Mouse (Mus musculus): Measurements from ENCODE around the gene AC141477.1. TPM values are rescaled to one million over a fixed set of nuclear protein-coding genes. Genes with fewer than 3 reads are reported as not detected.

The AC141477.1 gene
- total and polyA plus RNA-seq, 2 experiments from 2014 or later, result not detected

- no peak overlapping the region for H3K27ac ChIP-seq (ENCODE audit: low read depth, low read length)
- 94% methylated on average over 5 of the region's 5 CpGs for WGBS
- peaks cover 51% of the 10 kb centered on the region for H3K36me3 ChIP-seq (ENCODE audit: insufficient read depth, low read length)
- no peak for TF ChIP-seq CTCF (IDR thresholded peaks at IDR 0.05)
- ATAC-seq (ENCODE audit: low FRiP score), result no peak
- no peak overlapping the region for H3K4me3 ChIP-seq (ENCODE audit: low read depth, low read length)
- H3K4me1 ChIP-seq (ENCODE audit: insufficient read depth, low read length), result no peaks in the 10 kb centered on the region
- no peaks in the 10 kb centered on the region for H3K9me3 ChIP-seq (ENCODE audit: low read length)
- DNase-seq (ENCODE audit: low spot score), result no peak
- H3K9ac ChIP-seq (replicated peaks; ENCODE audit: low read length, poor library complexity, severe bottlenecking), result no peak overlapping the region
- no peak overlapping the region for H3K4me2 ChIP-seq (ENCODE audit: low read depth, low read length, poor library complexity, severe bottlenecking)
- no peaks in the 10 kb centered on the region for H3K27me3 ChIP-seq (ENCODE audit: insufficient read depth, low read length)
Measured at GRCm38 (mm10) chr10:76473759-76474158, 33.5 kb upstream of the AC141477.1 start.

GRCm38 (mm10) chr10:76468203-76469162, 28.2 kb upstream of the AC141477.1 start, which contains the start of the genes Mcm3ap and Ybey:
Gene Mcm3ap, plus strand, starts transcription at chr10:76468927.
Gene Ybey, minus strand, starts transcription at chr10:76469114.
- 2% methylated on average over 55 of the region's 55 CpGs for WGBS
- peaks cover 26% of the 10 kb centered on the region for H3K36me3 ChIP-seq (ENCODE audit: insufficient read depth, low read length)
- ATAC-seq (ENCODE audit: low FRiP score), result peak; percentile 96
- no peaks in the 10 kb centered on the region for H3K9me3 ChIP-seq (ENCODE audit: low read length)
- peak within 1 kb of the TSS; percentile 81 for H3K27ac ChIP-seq (ENCODE audit: low read depth, low read length)
- DNase-seq (ENCODE audit: low spot score), result peak; percentile 94
- H3K4me1 ChIP-seq (ENCODE audit: insufficient read depth, low read length), result peaks cover 3% of the 10 kb centered on the region; the same call in 1 of the 2 replicates
- peak within 1 kb of the TSS; percentile 60 for H3K4me2 ChIP-seq (ENCODE audit: low read depth, low read length, poor library complexity, severe bottlenecking)
- TF ChIP-seq CTCF (IDR thresholded peaks at IDR 0.05), result peak; percentile 65
- H3K27me3 ChIP-seq (ENCODE audit: insufficient read depth, low read length), result no peaks in the 10 kb centered on the region
- peak within 1 kb of the TSS; percentile 81 for H3K9ac ChIP-seq (replicated peaks; ENCODE audit: low read length, poor library complexity, severe bottlenecking)
- H3K4me3 ChIP-seq (ENCODE audit: low read depth, low read length), result peak within 1 kb of the TSS; percentile 66

- TF ChIP-seq CTCF (IDR thresholded peaks at IDR 0.05), result no peak
- DNase-seq (ENCODE audit: low spot score) (no peak), ATAC-seq (ENCODE audit: low FRiP score) (no peak)
- WGBS, result 96% methylated on average over 6 of the region's 6 CpGs
- Histone ChIP-seq H3K4me2 (ENCODE audit: low read depth, low read length, poor library complexity, severe bottlenecking) (no peak overlapping the region), H3K4me1 (ENCODE audit: insufficient read depth, low read length) (peaks cover 2% of the 10 kb centered on the region; the same call in 1 of the 2 replicates), H3K36me3 (ENCODE audit: insufficient read depth, low read length) (peaks cover 7% of the 10 kb centered on the region), H3K9ac (replicated peaks; ENCODE audit: low read length, poor library complexity, severe bottlenecking) (no peak overlapping the region), H3K27ac (ENCODE audit: low read depth, low read length) (no peak overlapping the region), H3K4me3 (ENCODE audit: low read depth, low read length) (no peak overlapping the region), H3K27me3 (ENCODE audit: insufficient read depth, low read length) (no peaks in the 10 kb centered on the region), H3K9me3 (ENCODE audit: low read length) (no peaks in the 10 kb centered on the region)
Measured at GRCm38 (mm10) chr10:76462721-76463120, 22.5 kb upstream of the AC141477.1 start.

- WGBS, result 92% methylated on average over 7 of the region's 7 CpGs
- Histone ChIP-seq H3K9ac (replicated peaks; ENCODE audit: low read length, poor library complexity, severe bottlenecking) (no peak overlapping the region), H3K27me3 (ENCODE audit: insufficient read depth, low read length) (no peaks in the 10 kb centered on the region), H3K4me1 (ENCODE audit: insufficient read depth, low read length) (no peaks in the 10 kb centered on the region), H3K4me2 (ENCODE audit: low read depth, low read length, poor library complexity, severe bottlenecking) (no peak overlapping the region), H3K4me3 (ENCODE audit: low read depth, low read length) (no peak overlapping the region), H3K36me3 (ENCODE audit: insufficient read depth, low read length) (peaks cover 7% of the 10 kb centered on the region), H3K9me3 (ENCODE audit: low read length) (no peaks in the 10 kb centered on the region), H3K27ac (ENCODE audit: low read depth, low read length) (no peak overlapping the region)
- TF ChIP-seq CTCF (IDR thresholded peaks at IDR 0.05), result no peak
- ATAC-seq (ENCODE audit: low FRiP score) (no peak), DNase-seq (ENCODE audit: low spot score) (no peak)
Measured at GRCm38 (mm10) chr10:76462312-76462711, 22.1 kb upstream of the AC141477.1 start.

- Histone ChIP-seq H3K27me3 (ENCODE audit: insufficient read depth, low read length) (no peaks in the 10 kb centered on the region), H3K36me3 (ENCODE audit: insufficient read depth, low read length) (peaks cover 7% of the 10 kb centered on the region), H3K9me3 (ENCODE audit: low read length) (no peaks in the 10 kb centered on the region), H3K4me3 (ENCODE audit: low read depth, low read length) (no peak overlapping the region), H3K4me2 (ENCODE audit: low read depth, low read length, poor library complexity, severe bottlenecking) (no peak overlapping the region), H3K4me1 (ENCODE audit: insufficient read depth, low read length) (no peaks in the 10 kb centered on the region), H3K27ac (ENCODE audit: low read depth, low read length) (no peak overlapping the region), H3K9ac (replicated peaks; ENCODE audit: low read length, poor library complexity, severe bottlenecking) (no peak overlapping the region)
- DNase-seq (ENCODE audit: low spot score), result no peak
- WGBS, result 92% methylated on average over 1 of the region's 1 CpGs
- no peak for ATAC-seq (ENCODE audit: low FRiP score)
- TF ChIP-seq CTCF (IDR thresholded peaks at IDR 0.05), result no peak
Measured at GRCm38 (mm10) chr10:76461255-76461654, 21.0 kb upstream of the AC141477.1 start.

GRCm38 (mm10) chr10:76455289-76455688, 15.0 kb upstream of the AC141477.1 start:
- Histone ChIP-seq H3K27me3 (ENCODE audit: insufficient read depth, low read length) (no peaks in the 10 kb centered on the region), H3K36me3 (ENCODE audit: insufficient read depth, low read length) (no peaks in the 10 kb centered on the region), H3K9ac (replicated peaks; ENCODE audit: low read length, poor library complexity, severe bottlenecking) (no peak overlapping the region), H3K9me3 (ENCODE audit: low read length) (no peaks in the 10 kb centered on the region), H3K4me2 (ENCODE audit: low read depth, low read length, poor library complexity, severe bottlenecking) (no peak overlapping the region), H3K27ac (ENCODE audit: low read depth, low read length) (no peak overlapping the region), H3K4me3 (ENCODE audit: low read depth, low read length) (no peak overlapping the region), H3K4me1 (ENCODE audit: insufficient read depth, low read length) (no peaks in the 10 kb centered on the region)
- DNase-seq (ENCODE audit: low spot score) (peak; percentile 66), ATAC-seq (ENCODE audit: low FRiP score) (no peak)
- peak; percentile 82 for TF ChIP-seq CTCF (IDR thresholded peaks at IDR 0.05)
- 60% methylated on average over 4 of the region's 5 CpGs for WGBS

All from midbrain, postnatal 0 days (tissue).